Mouse (Mus musculus): Measurements from ENCODE around the gene Rplp0. TPM values are rescaled to one million over a fixed set of nuclear protein-coding genes. Genes with fewer than 3 reads are reported as not detected.

The Rplp0 gene
- total and polyA plus RNA-seq, 2 experiments from 2014 or later, result 842 to 1,794 TPM

- no peaks in the 10 kb centered on the region for H3K9me3 ChIP-seq (ENCODE audit: low read length)
- H3K27me3 ChIP-seq (ENCODE audit: insufficient read depth, low read length), result no peaks in the 10 kb centered on the region
- DNase-seq (no peak), ATAC-seq (no peak)
- H3K4me2 ChIP-seq (ENCODE audit: low read depth), result no peak overlapping the region
- H3K9ac ChIP-seq, result no peak overlapping the region
- TF ChIP-seq CTCF (IDR thresholded peaks at IDR 0.05; ENCODE audit: low read depth), result no peak
- no peaks in the 10 kb centered on the region for H3K4me1 ChIP-seq (ENCODE audit: insufficient read depth)
- 65% methylated on average over 8 of the region's 8 CpGs for WGBS
- H3K36me3 ChIP-seq (ENCODE audit: insufficient read depth), result no peaks in the 10 kb centered on the region
- H3K4me3 ChIP-seq (ENCODE audit: low read depth, low read length), result no peak overlapping the region
- no peak overlapping the region for H3K27ac ChIP-seq (ENCODE audit: low read depth, low read length)
Observed at GRCm38 (mm10) chr5:115534856-115535255, 24.4 kb upstream of the Rplp0 start.

- DNase-seq (no peak), ATAC-seq (no peak)
- no peak for TF ChIP-seq CTCF (IDR thresholded peaks at IDR 0.05; ENCODE audit: low read depth)
- H3K27ac ChIP-seq (ENCODE audit: low read depth, low read length), result no peak overlapping the region
- H3K4me2 ChIP-seq (ENCODE audit: low read depth), result no peak overlapping the region
- no peaks in the 10 kb centered on the region for H3K9me3 ChIP-seq (ENCODE audit: low read length)
- H3K4me1 ChIP-seq (ENCODE audit: insufficient read depth), result no peaks in the 10 kb centered on the region
- H3K27me3 ChIP-seq (ENCODE audit: insufficient read depth, low read length), result no peaks in the 10 kb centered on the region
- H3K9ac ChIP-seq, result no peak overlapping the region
- 40% methylated on average over 7 of the region's 7 CpGs for WGBS
- H3K4me3 ChIP-seq (ENCODE audit: low read depth, low read length), result no peak overlapping the region
- no peaks in the 10 kb centered on the region for H3K36me3 ChIP-seq (ENCODE audit: insufficient read depth)
Observed at GRCm38 (mm10) chr5:115535635-115536034, 23.6 kb upstream of the Rplp0 start.

GRCm38 (mm10) chr5:115538017-115538692, 21.1 kb upstream of the Rplp0 start:
- ATAC-seq (no peak), DNase-seq (no peak)
- Histone ChIP-seq H3K9me3 (ENCODE audit: low read length) (no peaks in the 10 kb centered on the region), H3K4me1 (ENCODE audit: insufficient read depth) (no peaks in the 10 kb centered on the region), H3K36me3 (ENCODE audit: insufficient read depth) (no peaks in the 10 kb centered on the region), H3K9ac (no peak overlapping the region), H3K27me3 (ENCODE audit: insufficient read depth, low read length) (no peaks in the 10 kb centered on the region), H3K27ac (ENCODE audit: low read depth, low read length) (no peak overlapping the region), H3K4me3 (ENCODE audit: low read depth, low read length) (no peak overlapping the region), H3K4me2 (ENCODE audit: low read depth) (no peak overlapping the region)
- no peak for TF ChIP-seq CTCF (IDR thresholded peaks at IDR 0.05; ENCODE audit: low read depth)
- 63% methylated on average over 13 of the region's 13 CpGs for WGBS

- Histone ChIP-seq H3K4me2 (ENCODE audit: low read depth) (no peak overlapping the region), H3K9ac (no peak overlapping the region), H3K27me3 (ENCODE audit: insufficient read depth, low read length) (no peaks in the 10 kb centered on the region), H3K4me3 (ENCODE audit: low read depth, low read length) (no peak overlapping the region), H3K27ac (ENCODE audit: low read depth, low read length) (no peak overlapping the region), H3K4me1 (ENCODE audit: insufficient read depth) (peaks cover 4% of the 10 kb centered on the region; the same call in 1 of the 2 replicates), H3K9me3 (ENCODE audit: low read length) (no peaks in the 10 kb centered on the region), H3K36me3 (ENCODE audit: insufficient read depth) (no peaks in the 10 kb centered on the region)
- peak; percentile 91 for TF ChIP-seq CTCF (IDR thresholded peaks at IDR 0.05; ENCODE audit: low read depth)
- under 1% methylated on average over 12 of the region's 12 CpGs for WGBS
- DNase-seq (peak; percentile 91), ATAC-seq (peak; percentile 96)
Observed at GRCm38 (mm10) chr5:115538693-115539043, 20.6 kb upstream of the Rplp0 start.

GRCm38 (mm10) chr5:115542635-115543384, 16.5 kb upstream of the Rplp0 start:
- H3K9me3 ChIP-seq (ENCODE audit: low read length), result no peaks in the 10 kb centered on the region
- peaks cover 9% of the 10 kb centered on the region; the same call in 1 of the 2 replicates for H3K36me3 ChIP-seq (ENCODE audit: insufficient read depth)
- no peak for TF ChIP-seq CTCF (IDR thresholded peaks at IDR 0.05; ENCODE audit: low read depth)
- 72% methylated on average over 19 of the region's 19 CpGs for WGBS
- no peak for DNase-seq
- H3K4me2 ChIP-seq (ENCODE audit: low read depth), result no peak overlapping the region
- no peak overlapping the region for H3K27ac ChIP-seq (ENCODE audit: low read depth, low read length)
- no peak for ATAC-seq
- H3K9ac ChIP-seq, result no peak overlapping the region
- no peak overlapping the region for H3K4me3 ChIP-seq (ENCODE audit: low read depth, low read length)
- peaks cover 8% of the 10 kb centered on the region for H3K4me1 ChIP-seq (ENCODE audit: insufficient read depth)
- H3K27me3 ChIP-seq (ENCODE audit: insufficient read depth, low read length), result no peaks in the 10 kb centered on the region

GRCm38 (mm10) chr5:115543509-115544253, 15.6 kb upstream of the Rplp0 start:
- H3K9me3 ChIP-seq (ENCODE audit: low read length), result no peaks in the 10 kb centered on the region
- TF ChIP-seq CTCF (IDR thresholded peaks at IDR 0.05; ENCODE audit: low read depth), result no peak
- H3K4me3 ChIP-seq (ENCODE audit: low read depth, low read length), result no peak overlapping the region
- no peak overlapping the region for H3K4me2 ChIP-seq (ENCODE audit: low read depth)
- no peaks in the 10 kb centered on the region for H3K27me3 ChIP-seq (ENCODE audit: insufficient read depth, low read length)
- WGBS, result 47% methylated on average over 17 of the region's 17 CpGs
- H3K9ac ChIP-seq, result no peak overlapping the region; the same call in 1 of the 2 replicates
- peak; percentile 65 for ATAC-seq
- H3K4me1 ChIP-seq (ENCODE audit: insufficient read depth), result peaks cover 8% of the 10 kb centered on the region
- H3K27ac ChIP-seq (ENCODE audit: low read depth, low read length), result no peak overlapping the region
- peaks cover 9% of the 10 kb centered on the region; the same call in 1 of the 2 replicates for H3K36me3 ChIP-seq (ENCODE audit: insufficient read depth)
- DNase-seq, result peak; percentile 61
